Mouse (Mus musculus) thymus, postnatal 25 days (tissue): Measurements from ENCODE around the gene Hrk.

Experiments
- DNase-seq: peaks from one replicate; pipeline ENCODE4 v3.0.0; 2022

The Hrk gene

GRCm38 (mm10) chr5:118230071-118230611 is 65.7 kb downstream of the Hrk start:
- DNase-seq: no peak

DNA sequence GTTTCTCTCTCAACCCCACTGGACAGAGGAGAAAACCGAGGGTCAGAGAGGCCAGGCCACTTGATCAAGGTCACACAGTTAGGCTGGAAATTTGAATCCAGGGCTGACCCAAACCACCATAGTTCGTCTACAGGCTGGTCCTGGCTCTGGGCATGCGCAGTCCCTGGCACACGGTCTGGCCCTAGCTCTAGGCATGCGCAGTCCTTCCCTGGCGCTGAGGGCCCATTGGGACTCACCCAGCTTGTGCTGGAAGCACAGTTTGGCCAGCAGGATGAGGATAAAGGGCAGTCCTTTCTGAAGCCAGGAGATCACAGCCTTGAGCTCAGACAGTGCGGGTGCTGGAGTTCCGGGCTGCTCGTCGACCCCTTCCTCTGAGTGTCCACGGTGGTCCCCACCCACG is 72.4 kb downstream of the Hrk start:
- no peak for DNase-seq
